Mouse (Mus musculus) neural tube, embryonic 12.5 days (tissue): ENCODE data around the gene Hist1h2ae. TPM values are rescaled to one million over a fixed set of nuclear protein-coding genes. Genes with fewer than 3 reads are reported as not detected.
"Not testable (repeated sequence)": the region's sequence is repeated elsewhere in the genome, so short reads cannot be mapped to it uniquely, and the experiment has no call there.

Source experiments
- ATAC-seq: fragments of 200-750 bp; cut with Nextera tagmentation; 2 replicates; pipeline ENCODE4 v1.8.0; 2017; ENCODE audit warnings: low read depth, mild to moderate bottlenecking, moderate TSS enrichment, moderate library complexity; ENCODE audit not compliant: low FRiP score
- H3K27ac ChIP-seq: fragments of 300-500 bp; sonication (generic); 2 replicates; pipeline ENCODE4 v1.5.1; 2016
- H3K27me3 ChIP-seq: fragments of 300-500 bp; sonication (generic); replicated peaks from 2 replicates; pipeline ENCODE4 v1.6.1; 2016; ENCODE audit warnings: mild to moderate bottlenecking
- H3K36me3 ChIP-seq: fragments of 300-500 bp; sonication (generic); 2 replicates; pipeline ENCODE4 v1.6.1; 2016; ENCODE audit warnings: mild to moderate bottlenecking
- H3K4me1 ChIP-seq: fragments of 300-500 bp; sonication (generic); 2 replicates; pipeline ENCODE4 v1.6.1; 2016
- H3K4me2 ChIP-seq: fragments of 300-500 bp; sonication (generic); replicated peaks from 2 replicates; pipeline ENCODE4 v1.6.1; 2016; ENCODE audit warnings: mild to moderate bottlenecking
- H3K4me3 ChIP-seq: fragments of 300-500 bp; sonication (generic); 2 replicates; pipeline ENCODE4 v1.5.1; 2016
- H3K9ac ChIP-seq: fragments of 300-500 bp; sonication (generic); 2 replicates; pipeline ENCODE4 v1.6.1; 2016; ENCODE audit warnings: mild to moderate bottlenecking
- H3K9me3 ChIP-seq: fragments of 300-500 bp; sonication (generic); 2 replicates; pipeline ENCODE4 v1.6.1; 2016; ENCODE audit warnings: mild to moderate bottlenecking
- WGBS: fragments of 180-500 bp; shearing (Covaris S2); methylation state at CpG from one replicate; pipeline ENCODE4 v1.1.7; 2016; 5-methylcytosine and 5-hydroxymethylcytosine counted together
- polyA plus RNA-seq: library from polyadenylated mRNA; unstranded; fragments of >200 nt; fragmentation: Nextera tagmentation; extraction: Ambion mirVana; gene quantifications from 2 replicates; pipeline ENCODE4 v1.2.1, GENCODE M21; 2016

Gene Hist1h2ae
- polyA plus RNA-seq, 1 experiment from 2014 or later: 52.5 TPM

DNA sequence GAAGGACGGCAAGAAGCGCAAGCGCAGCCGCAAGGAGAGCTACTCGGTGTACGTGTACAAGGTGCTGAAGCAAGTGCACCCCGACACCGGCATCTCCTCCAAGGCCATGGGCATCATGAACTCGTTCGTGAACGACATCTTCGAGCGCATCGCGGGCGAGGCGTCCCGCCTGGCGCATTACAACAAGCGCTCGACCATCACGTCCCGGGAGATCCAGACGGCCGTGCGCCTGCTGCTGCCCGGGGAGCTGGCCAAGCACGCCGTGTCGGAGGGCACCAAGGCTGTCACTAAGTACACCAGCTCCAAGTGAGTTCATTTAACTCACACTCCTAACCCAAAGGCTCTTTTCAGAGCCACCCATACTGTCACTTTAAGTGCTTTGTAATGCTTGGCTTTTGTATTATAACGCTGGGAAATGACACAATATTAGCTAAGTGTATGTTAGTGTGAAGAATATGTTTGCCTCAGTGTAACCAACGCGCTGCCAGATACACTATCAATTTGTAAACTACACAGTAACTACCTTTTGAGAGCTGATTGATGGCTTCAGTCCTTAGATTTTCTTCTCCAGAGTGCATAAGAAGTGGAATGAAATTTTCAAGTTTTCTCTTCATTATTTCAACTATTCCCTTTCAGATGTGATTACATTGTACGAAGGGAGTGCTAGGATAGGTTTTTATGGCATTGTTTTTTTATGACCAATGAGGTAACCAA, 641 bp upstream of the Hist1h2ae start:
- peak overlapping the region; percentile 86 for H3K27ac ChIP-seq
- H3K4me3 ChIP-seq: peak overlapping the region; percentile 43
- WGBS: under 1% methylated on average over 16 of the region's 34 CpGs
- peak overlapping the region; percentile 61 for H3K9ac ChIP-seq
- H3K27me3 ChIP-seq, H3K36me3 ChIP-seq, ATAC-seq, H3K9me3 ChIP-seq: not testable (repeated sequence)
- peak overlapping the region; percentile 72 for H3K4me2 ChIP-seq
- peaks cover 22% of the 10 kb centered on the region for H3K4me1 ChIP-seq

GRCm38 (mm10) chr13:23570261-23571021, 579 bp downstream of the Hist1h2ae start:
- ATAC-seq: peak; percentile 18
- H3K4me1 ChIP-seq: peaks cover 18% of the 10 kb centered on the region
- H3K36me3 ChIP-seq, H3K9me3 ChIP-seq, H3K27me3 ChIP-seq: not testable (repeated sequence)
- H3K27ac ChIP-seq: peak overlapping the region; percentile 85
- peak overlapping the region; percentile 34 for H3K4me3 ChIP-seq
- H3K4me2 ChIP-seq: peak overlapping the region; percentile 72
- peak overlapping the region; percentile 40; the same call in 1 of the 2 replicates for H3K9ac ChIP-seq
- 2% methylated on average over 29 of the region's 41 CpGs for WGBS

DNA sequence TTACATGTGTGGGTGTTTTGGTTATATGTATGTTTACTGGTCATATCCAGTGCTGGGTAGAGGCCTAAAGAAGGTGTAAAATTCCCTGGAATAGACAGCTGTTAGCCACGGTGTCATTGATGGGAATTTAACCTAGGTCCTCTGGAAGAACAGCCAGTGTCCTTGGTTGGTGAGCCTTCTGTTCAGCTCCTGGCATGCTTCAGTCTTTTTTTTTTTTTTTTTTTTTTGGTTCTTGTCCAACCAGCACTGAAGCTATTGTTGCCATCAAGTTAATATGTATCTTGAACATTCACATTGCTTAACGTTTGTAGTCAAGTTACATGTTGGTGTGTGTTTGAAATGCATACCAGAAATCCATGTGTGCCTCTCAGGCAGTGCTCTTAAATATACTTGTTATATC, 6.5 kb downstream of the Hist1h2ae start:
- no peak overlapping the region for H3K4me2 ChIP-seq
- 92% methylated on average over 2 of the region's 2 CpGs for WGBS
- no peak for ATAC-seq

DNA sequence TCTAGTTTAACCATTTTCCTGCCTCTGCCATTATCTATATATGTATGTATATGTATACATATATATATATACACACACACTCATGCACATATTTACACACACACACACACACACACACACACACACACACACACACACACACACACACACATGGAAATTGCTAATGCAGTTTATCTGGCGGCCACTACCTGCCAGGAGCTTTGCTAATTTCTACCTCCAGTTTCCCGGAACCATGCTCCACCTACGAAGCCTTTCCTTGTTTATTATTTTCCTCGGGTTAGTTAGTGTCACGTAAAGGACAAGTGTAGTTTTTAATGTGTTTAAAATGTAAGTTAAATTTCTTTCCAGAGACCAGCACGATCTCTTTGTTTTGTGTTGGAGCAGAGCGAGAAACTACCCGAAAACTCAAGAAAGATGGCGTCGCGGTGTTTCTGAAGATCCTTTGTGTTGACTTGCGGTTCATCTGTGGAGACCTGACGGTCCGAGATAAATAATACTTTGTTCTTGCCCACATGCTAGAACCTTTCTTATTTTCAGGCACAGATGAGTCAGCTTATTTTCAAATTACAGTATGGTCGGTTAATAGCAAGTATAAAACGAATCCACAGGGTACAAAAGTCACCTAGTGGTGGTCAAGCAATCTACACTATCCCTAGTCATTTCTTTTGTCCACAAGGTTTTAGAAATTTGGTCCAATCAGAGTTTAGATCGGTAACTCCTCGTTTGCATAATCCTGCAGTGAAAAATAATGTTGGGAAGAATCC, 8.1 kb downstream of the Hist1h2ae start:
- Histone ChIP-seq H3K27ac (peak overlapping the region; percentile 92), H3K36me3 (no peaks in the 10 kb centered on the region), H3K27me3 (no peaks in the 10 kb centered on the region), H3K4me2 (peak overlapping the region; percentile 67), H3K9me3 (no peaks in the 10 kb centered on the region), H3K4me1 (no peaks in the 10 kb centered on the region), H3K4me3 (peak overlapping the region; percentile 41), H3K9ac (peak overlapping the region; percentile 50)
- whole genome bisulfite sequencing: 4% methylated on average over 18 of the region's 18 CpGs
- ATAC-seq: peak; percentile 65

More for the DNA sequence above, 6.5 kb downstream of the Hist1h2ae start:
- H3K27me3 ChIP-seq: no peaks in the 10 kb centered on the region
- no peak overlapping the region for H3K4me3 ChIP-seq
- no peaks in the 10 kb centered on the region for H3K36me3 ChIP-seq
- H3K9me3 ChIP-seq: no peaks in the 10 kb centered on the region
- no peak overlapping the region for H3K27ac ChIP-seq
- no peaks in the 10 kb centered on the region for H3K4me1 ChIP-seq
- H3K9ac ChIP-seq: no peak overlapping the region

DNA sequence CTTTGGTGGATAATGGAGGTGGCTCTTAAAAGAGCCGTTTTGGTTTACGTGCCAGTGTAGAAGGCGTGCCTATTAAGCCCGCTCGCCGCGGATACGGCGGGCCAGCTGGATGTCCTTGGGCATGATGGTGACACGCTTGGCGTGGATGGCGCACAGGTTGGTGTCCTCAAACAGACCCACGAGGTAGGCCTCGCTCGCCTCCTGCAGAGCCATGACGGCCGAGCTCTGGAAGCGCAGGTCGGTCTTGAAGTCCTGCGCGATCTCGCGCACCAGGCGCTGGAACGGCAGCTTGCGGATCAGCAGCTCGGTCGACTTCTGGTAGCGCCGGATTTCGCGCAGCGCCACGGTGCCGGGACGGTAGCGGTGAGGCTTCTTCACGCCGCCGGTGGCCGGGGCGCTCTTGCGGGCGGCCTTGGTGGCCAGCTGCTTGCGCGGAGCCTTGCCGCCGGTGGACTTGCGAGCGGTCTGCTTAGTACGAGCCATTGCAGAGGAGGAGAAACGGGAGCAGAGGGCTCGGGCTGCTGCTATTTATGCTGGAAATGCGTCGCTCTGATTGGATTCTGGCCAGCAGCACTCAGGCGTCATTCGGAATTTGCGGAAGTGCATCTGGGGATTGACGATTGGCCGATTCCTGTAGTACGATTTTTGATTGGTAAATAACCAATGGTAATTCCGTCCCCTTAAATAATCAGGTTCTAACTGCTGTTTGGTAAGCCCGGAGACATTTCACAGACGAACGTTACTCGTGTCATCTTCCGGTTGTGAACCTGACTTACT, 8.9 kb downstream of the Hist1h2ae start, which contains the start of gene Hist1h3e:
TSS of gene Hist1h3e (minus strand) at position 487 of the 777 bp plus-strand sequence.
- H3K27me3 ChIP-seq, H3K36me3 ChIP-seq, H3K4me1 ChIP-seq, H3K9me3 ChIP-seq: not testable (repeated sequence)
- Histone ChIP-seq H3K4me2 (peak within 1 kb of the TSS; percentile 67), H3K27ac (peak within 1 kb of the TSS; percentile 92), H3K4me3 (peak within 1 kb of the TSS; percentile 41), H3K9ac (peak within 1 kb of the TSS; percentile 56)
- peak; percentile 98 for ATAC-seq
- under 1% methylated on average over 65 of the region's 67 CpGs for WGBS

DNA sequence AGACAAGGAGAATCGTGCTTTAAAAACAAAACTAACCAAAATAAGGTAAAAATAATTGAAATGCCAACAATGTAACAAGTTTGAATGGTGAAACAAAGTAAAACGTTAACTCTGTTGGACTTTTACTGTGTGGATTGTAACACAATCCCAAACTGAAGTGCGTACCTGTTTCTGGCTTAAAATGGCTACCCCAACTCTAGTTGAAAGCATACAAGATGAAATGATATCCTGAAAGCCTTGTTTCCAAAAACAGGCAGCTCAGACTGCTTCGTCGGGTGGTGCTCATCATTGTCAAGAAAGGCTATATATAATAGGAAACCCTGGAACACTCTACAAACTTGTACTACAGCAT, 9.5 kb downstream of the Hist1h2ae start:
- H3K4me1 ChIP-seq, H3K36me3 ChIP-seq, H3K9me3 ChIP-seq, ATAC-seq, H3K27me3 ChIP-seq: not testable (repeated sequence)
- Histone ChIP-seq H3K4me2 (peak overlapping the region; percentile 67), H3K9ac (peak overlapping the region; percentile 56; the same call in 1 of the 2 replicates), H3K27ac (0 out of 2 replicates have a peak overlapping the region, but pooled peaks have one; percentile 82), H3K4me3 (peak overlapping the region; percentile 41)
- 0% methylated on average over 2 of the region's 5 CpGs for WGBS

- not testable (repeated sequence) for ATAC-seq, H3K36me3 ChIP-seq, H3K9me3 ChIP-seq, H3K4me1 ChIP-seq, H3K9ac ChIP-seq, H3K4me3 ChIP-seq, H3K27me3 ChIP-seq, H3K27ac ChIP-seq
- peak overlapping the region; percentile 27; the same call in 1 of the 2 replicates for H3K4me2 ChIP-seq
- 20% methylated on average over 2 of the region's 2 CpGs for WGBS
Measured at GRCm38 (mm10) chr13:23560699-23561098, 10.3 kb downstream of the Hist1h2ae start.

GRCm38 (mm10) chr13:23556906-23557305, 14.1 kb downstream of the Hist1h2ae start:
- Histone ChIP-seq H3K9ac (no peak overlapping the region), H3K4me2 (peak overlapping the region; percentile 98; the same call in 1 of the 2 replicates), H3K4me3 (no peak overlapping the region), H3K27ac (no peak overlapping the region), H3K36me3 (no peaks in the 10 kb centered on the region), H3K27me3 (no peaks in the 10 kb centered on the region), H3K9me3 (no peaks in the 10 kb centered on the region), H3K4me1 (peaks cover 5% of the 10 kb centered on the region; the same call in 1 of the 2 replicates)
- whole genome bisulfite sequencing: 76% methylated on average over 3 of the region's 3 CpGs
- no peak for ATAC-seq

DNA sequence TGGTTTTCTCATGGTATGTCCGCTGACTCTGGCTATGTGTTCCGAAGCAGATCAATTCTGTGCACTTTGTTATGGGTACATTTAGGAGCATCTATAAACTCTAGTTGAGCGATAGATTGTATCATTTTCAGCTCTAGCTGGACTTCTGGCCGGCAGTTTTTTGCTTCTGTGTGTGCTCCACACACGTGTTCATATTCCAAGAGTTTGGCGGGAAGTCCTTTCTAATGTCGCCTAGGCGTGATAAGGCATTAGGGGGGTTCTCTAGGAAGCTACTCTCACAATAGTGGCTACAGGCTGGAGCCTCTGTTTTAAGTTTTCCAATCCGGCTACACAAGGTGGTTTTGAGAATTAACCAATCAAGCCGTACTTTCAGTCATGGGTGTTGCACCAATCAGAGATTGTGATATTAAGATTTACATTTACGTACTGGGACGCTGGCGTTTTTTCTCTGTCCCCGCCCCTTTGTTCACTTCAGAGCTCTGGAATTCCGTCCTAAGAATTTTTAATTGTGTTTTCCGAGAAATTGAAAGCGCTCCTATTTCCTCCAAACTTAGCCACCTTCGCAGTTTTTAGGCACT, 15.1 kb downstream of the Hist1h2ae start:
- under 1% methylated on average over 18 of the region's 18 CpGs for WGBS
- ATAC-seq: peak; percentile 59
- peak overlapping the region; percentile 86 for H3K9ac ChIP-seq
- H3K27me3 ChIP-seq: no peaks in the 10 kb centered on the region
- peak overlapping the region; percentile 57 for H3K4me3 ChIP-seq
- no peaks in the 10 kb centered on the region for H3K9me3 ChIP-seq
- peaks cover 7% of the 10 kb centered on the region; the same call in 1 of the 2 replicates for H3K4me1 ChIP-seq
- H3K27ac ChIP-seq: peak overlapping the region; percentile 92
- no peaks in the 10 kb centered on the region for H3K36me3 ChIP-seq
- H3K4me2 ChIP-seq: peak overlapping the region; percentile 98

DNA sequence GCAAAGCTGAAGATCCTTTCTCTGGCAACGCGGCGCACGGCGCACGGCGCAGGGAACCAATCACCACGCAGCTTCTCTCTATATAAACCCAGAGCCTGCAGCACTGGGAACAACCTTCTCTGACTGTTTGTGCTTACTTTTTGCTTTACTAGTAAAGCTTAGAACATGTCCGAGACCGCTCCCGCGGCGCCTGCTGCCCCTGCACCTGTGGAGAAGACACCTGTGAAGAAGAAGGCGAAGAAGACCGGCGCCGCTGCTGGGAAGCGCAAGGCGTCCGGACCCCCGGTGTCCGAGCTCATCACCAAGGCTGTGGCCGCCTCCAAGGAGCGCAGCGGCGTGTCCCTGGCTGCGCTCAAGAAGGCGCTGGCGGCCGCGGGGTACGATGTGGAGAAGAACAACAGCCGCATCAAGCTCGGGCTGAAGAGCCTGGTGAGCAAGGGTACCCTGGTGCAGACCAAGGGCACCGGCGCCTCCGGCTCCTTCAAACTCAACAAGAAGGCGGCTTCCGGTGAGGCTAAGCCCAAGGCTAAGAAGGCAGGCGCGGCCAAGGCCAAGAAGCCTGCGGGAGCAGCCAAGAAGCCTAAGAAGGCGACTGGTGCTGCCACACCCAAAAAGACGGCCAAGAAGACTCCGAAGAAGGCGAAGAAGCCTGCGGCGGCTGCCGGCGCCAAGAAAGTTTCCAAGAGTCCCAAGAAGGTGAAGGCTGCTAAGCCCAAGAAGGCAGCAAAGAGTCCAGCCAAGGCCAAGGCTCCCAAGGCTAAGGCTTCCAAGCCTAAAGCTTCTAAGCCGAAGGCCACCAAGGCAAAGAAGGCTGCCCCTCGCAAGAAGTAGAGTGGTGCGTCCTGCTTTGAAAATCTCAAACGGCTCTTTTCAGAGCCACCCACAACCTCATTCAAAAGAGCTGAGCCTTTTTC, 15.8 kb downstream of the Hist1h2ae start:
- Histone ChIP-seq H3K4me2 (peak overlapping the region; percentile 98), H3K4me1 (peaks cover 12% of the 10 kb centered on the region; the same call in 1 of the 2 replicates), H3K9ac (peak overlapping the region; percentile 86), H3K9me3 (no peaks in the 10 kb centered on the region), H3K4me3 (peak overlapping the region; percentile 57), H3K27me3 (no peaks in the 10 kb centered on the region), H3K27ac (peak overlapping the region; percentile 92), H3K36me3 (no peaks in the 10 kb centered on the region)
- ATAC-seq: peak; percentile 88
- WGBS: under 1% methylated on average over 54 of the region's 54 CpGs
